Mouse (Mus musculus) left cerebral cortex, adult 2 months (tissue): ENCODE data around the gene Arhgap5. TPM values are rescaled to one million over a fixed set of nuclear protein-coding genes. Genes with fewer than 3 reads are reported as not detected.
A peak's percentile ranks its signal among the peaks of the same experiment; 100 is the strongest.

ENCODE experiments used
- DNase-seq, 2 experiments: peaks; one replicate each; pipeline ENCODE4 v3.0.0; 2021 to 2022; ENCODE audit warnings: low spot score in 2 of 2, mixed read lengths in 1 of 2; ENCODE audit errors: extremely low spot score in 1 of 2
- H3K27ac ChIP-seq: fragments of 200-600 bp; 2 replicates; pipeline ENCODE4 v1.8.1; 2022
- H3K4me3 ChIP-seq: fragments of 200-600 bp; 2 replicates; pipeline ENCODE4 v1.8.1; 2022
- CTCF ChIP-seq: fragments of 200-600 bp; IDR thresholded peaks from 2 replicates; pipeline ENCODE4 v1.8.1; 2022; ENCODE audit warnings: antibody characterized with exemption, mild to moderate bottlenecking, moderate library complexity
- intact Hi-C: fragments of 180-260 bp; cut with DNase I; formaldehyde crosslinking; loops from one replicate; pipeline ENCODE4 v1.15.1; 2025
- total RNA-seq, 2 experiments: library from RNA; stranded (reverse); gene quantifications; 2 replicates each; pipeline ENCODE4 v1.2.3; 2021

The Arhgap5 gene
- total RNA-seq, 2 experiments from 2014 or later: 141 to 144 TPM

- Histone ChIP-seq H3K4me3 (no peak overlapping the region), H3K27ac (no peak overlapping the region)
- intact Hi-C loops: no loop called here
- no peak for DNase-seq
- no peak for TF ChIP-seq CTCF
Measured at GRCm38 (mm10) chr12:52488266-52488975, 15.4 kb upstream of the Arhgap5 start.

GRCm38 (mm10) chr12:52493281-52493681 is 10.5 kb upstream of the Arhgap5 start:
- H3K27ac ChIP-seq: no peak overlapping the region
- TF ChIP-seq CTCF: no peak
- no peak for DNase-seq
- H3K4me3 ChIP-seq: no peak overlapping the region
- intact Hi-C loops: no loop called here

GRCm38 (mm10) chr12:52497209-52497608 is 6.6 kb upstream of the Arhgap5 start:
- no peak for DNase-seq
- no peak for TF ChIP-seq CTCF
- intact Hi-C loops: no loop called here

GRCm38 (mm10) chr12:52500915-52501833 is 2.6 kb upstream of the Arhgap5 start:
- Histone ChIP-seq H3K4me3 (no peak overlapping the region), H3K27ac (no peak overlapping the region)
- no peak for DNase-seq
- TF ChIP-seq CTCF: peak; percentile 66
- intact Hi-C loops: loop anchor here (5.0 to 10.0 kb wide), 3 partner anchors 154 to 464 kb away; no protein-coding TSS in a partner anchor

More at GRCm38 (mm10) chr12:52497209-52497608, 6.6 kb upstream of the Arhgap5 start:
- no peak overlapping the region for H3K4me3 ChIP-seq
- no peak overlapping the region for H3K27ac ChIP-seq

GRCm38 (mm10) chr12:52502161-52502560 is 1.6 kb upstream of the Arhgap5 start:
- intact Hi-C loops: loop anchor here (2.0 to 10.0 kb wide), 6 partner anchors 127 to 465 kb away; no protein-coding TSS in a partner anchor
- H3K27ac ChIP-seq: peak overlapping the region; percentile 97; the same call in 1 of the 2 replicates
- TF ChIP-seq CTCF: no peak
- no peak overlapping the region for H3K4me3 ChIP-seq
- no peak for DNase-seq

- no peak for TF ChIP-seq CTCF
- no peak for DNase-seq
- intact Hi-C loops: loop anchor here (1.0 to 10.0 kb wide), 8 partner anchors 100 to 466 kb away; no protein-coding TSS in a partner anchor
- Histone ChIP-seq H3K27ac (peak overlapping the region; percentile 97), H3K4me3 (peak overlapping the region; percentile 76)
Measured at GRCm38 (mm10) chr12:52503131-52503455, 679 bp upstream of the Arhgap5 start.

- intact Hi-C loops: loop anchor here (5.0 to 10.0 kb wide), 3 partner anchors 157 to 467 kb away; no protein-coding TSS in a partner anchor
- no peak for TF ChIP-seq CTCF
- Histone ChIP-seq H3K4me3 (peak overlapping the region; percentile 76), H3K27ac (peak overlapping the region; percentile 97)
- DNase-seq: peak; percentile 51 to 59
Measured at GRCm38 (mm10) chr12:52504331-52505181, 784 bp downstream of the Arhgap5 start.

- intact Hi-C loops: no loop called here
- no peak overlapping the region for H3K27ac ChIP-seq
- no peak for DNase-seq
- no peak for TF ChIP-seq CTCF
- H3K4me3 ChIP-seq: no peak overlapping the region
Measured at GRCm38 (mm10) chr12:52524699-52525098, 20.9 kb downstream of the Arhgap5 start.

- intact Hi-C loops: no loop called here
- DNase-seq: no peak
- no peak for TF ChIP-seq CTCF
- Histone ChIP-seq H3K4me3 (no peak overlapping the region), H3K27ac (no peak overlapping the region)
Measured at GRCm38 (mm10) chr12:52525486-52525885, 21.7 kb downstream of the Arhgap5 start.

GRCm38 (mm10) chr12:52529740-52530139 is 26.0 kb downstream of the Arhgap5 start:
- intact Hi-C loops: no loop called here
- no peak for TF ChIP-seq CTCF
- no peak for DNase-seq
- no peak overlapping the region for H3K4me3 ChIP-seq
- H3K27ac ChIP-seq: no peak overlapping the region

GRCm38 (mm10) chr12:52541294-52541693 is 37.5 kb downstream of the Arhgap5 start:
- TF ChIP-seq CTCF: no peak
- intact Hi-C loops: no loop called here
- H3K27ac ChIP-seq: no peak overlapping the region

More at GRCm38 (mm10) chr12:52541294-52541693, 37.5 kb downstream of the Arhgap5 start:
- no peak for DNase-seq
- no peak overlapping the region for H3K4me3 ChIP-seq
